Mouse (Mus musculus): ENCODE data around the gene Kri1. TPM values are rescaled to one million over a fixed set of nuclear protein-coding genes. Genes with fewer than 3 reads are reported as not detected.
"Not testable (repeated sequence)": the region's sequence is repeated elsewhere in the genome, so short reads cannot be mapped to it uniquely, and the experiment has no call there.

The Kri1 gene
- polyA plus RNA-seq, 1 experiment from 2014 or later = 15.4 TPM

GRCm38 (mm10) chr9:21312134-21312533 is 24.4 kb upstream of the Kri1 start, which contains the start of gene Ap1m2:
Ap1m2 (minus strand) TSS chr9:21312337.
- H3K4me3 ChIP-seq = no peak within 1 kb of the TSS
- H3K27me3 ChIP-seq = peaks cover 18% of the 10 kb centered on the region
- 0 out of 2 replicates have a peak, but pooled peaks cover 3% of the 10 kb centered on the region for H3K4me1 ChIP-seq
- 10% methylated on average over 35 of the region's 35 CpGs for WGBS
- no peak within 1 kb of the TSS for H3K9ac ChIP-seq
- ATAC-seq = no peak
- 0 out of 2 replicates have a peak within 1 kb of the TSS, but pooled peaks have one; percentile 1 for H3K4me2 ChIP-seq
- no peaks in the 10 kb centered on the region for H3K36me3 ChIP-seq (ENCODE audit: poor library complexity, severe bottlenecking)
- H3K27ac ChIP-seq = no peak within 1 kb of the TSS
- no peaks in the 10 kb centered on the region for H3K9me3 ChIP-seq (replicated peaks)

- H3K4me2 ChIP-seq = no peak overlapping the region
- H3K9me3 ChIP-seq (replicated peaks) = no peaks in the 10 kb centered on the region
- no peak for ATAC-seq
- H3K27ac ChIP-seq = no peak overlapping the region
- 0 out of 2 replicates have a peak, but pooled peaks cover 3% of the 10 kb centered on the region for H3K4me1 ChIP-seq
- H3K4me3 ChIP-seq = no peak overlapping the region
- H3K27me3 ChIP-seq = peaks cover 18% of the 10 kb centered on the region
- H3K9ac ChIP-seq = no peak overlapping the region
- H3K36me3 ChIP-seq (ENCODE audit: poor library complexity, severe bottlenecking) = no peaks in the 10 kb centered on the region
- WGBS = 21% methylated on average over 7 of the region's 7 CpGs
Observed at GRCm38 (mm10) chr9:21311695-21312094, 23.9 kb upstream of the Kri1 start.

- H3K4me1 ChIP-seq = 0 out of 2 replicates have a peak, but pooled peaks cover 3% of the 10 kb centered on the region
- no peaks in the 10 kb centered on the region for H3K9me3 ChIP-seq (replicated peaks)
- ATAC-seq = no peak
- no peak overlapping the region for H3K4me3 ChIP-seq
- H3K27me3 ChIP-seq = peaks cover 18% of the 10 kb centered on the region
- H3K36me3 ChIP-seq (ENCODE audit: poor library complexity, severe bottlenecking) = no peaks in the 10 kb centered on the region
- 79% methylated on average over 15 of the region's 15 CpGs for WGBS
- H3K27ac ChIP-seq = no peak overlapping the region
- no peak overlapping the region for H3K4me2 ChIP-seq
- no peak overlapping the region for H3K9ac ChIP-seq
Observed at GRCm38 (mm10) chr9:21309150-21309741, 21.5 kb upstream of the Kri1 start.

GRCm38 (mm10) chr9:21305065-21305464 is 17.3 kb upstream of the Kri1 start:
- H3K27ac ChIP-seq = no peak overlapping the region
- no peak overlapping the region for H3K4me2 ChIP-seq
- no peak overlapping the region for H3K9ac ChIP-seq
- no peak for ATAC-seq
- H3K4me1 ChIP-seq = no peaks in the 10 kb centered on the region
- no peaks in the 10 kb centered on the region for H3K9me3 ChIP-seq (replicated peaks)
- 87% methylated on average over 7 of the region's 7 CpGs for WGBS
- no peaks in the 10 kb centered on the region for H3K36me3 ChIP-seq (ENCODE audit: poor library complexity, severe bottlenecking)
- no peaks in the 10 kb centered on the region for H3K27me3 ChIP-seq
- no peak overlapping the region for H3K4me3 ChIP-seq

- Histone ChIP-seq H3K4me2 (no peak overlapping the region), H3K27ac (no peak overlapping the region), H3K27me3 (no peaks in the 10 kb centered on the region), H3K36me3 (ENCODE audit: poor library complexity, severe bottlenecking) (no peaks in the 10 kb centered on the region), H3K9ac (no peak overlapping the region), H3K4me1 (no peaks in the 10 kb centered on the region), H3K9me3 (replicated peaks) (0 out of 2 replicates have a peak, but pooled peaks cover 4% of the 10 kb centered on the region), H3K4me3 (no peak overlapping the region)
- ATAC-seq = no peak
- 85% methylated on average over 10 of the region's 10 CpGs for WGBS
Observed at GRCm38 (mm10) chr9:21299014-21299413, 11.2 kb upstream of the Kri1 start.

GRCm38 (mm10) chr9:21292271-21292670 is 4.5 kb upstream of the Kri1 start:
- Histone ChIP-seq H3K27ac (peak overlapping the region; percentile 83; the same call in 1 of the 2 replicates), H3K4me1 (peaks cover 26% of the 10 kb centered on the region), H3K36me3 (ENCODE audit: poor library complexity, severe bottlenecking) (peaks cover 4% of the 10 kb centered on the region; the same call in 1 of the 2 replicates), H3K4me3 (no peak overlapping the region), H3K9ac (no peak overlapping the region), H3K4me2 (no peak overlapping the region), H3K9me3 (replicated peaks) (no peaks in the 10 kb centered on the region), H3K27me3 (no peaks in the 10 kb centered on the region)
- no peak for ATAC-seq
- WGBS = 88% methylated on average over 3 of the region's 3 CpGs

- H3K4me2 ChIP-seq = peak overlapping the region; percentile 87
- H3K27ac ChIP-seq = peak overlapping the region; percentile 83
- not testable (repeated sequence) for H3K36me3 ChIP-seq (ENCODE audit: poor library complexity, severe bottlenecking); ATAC-seq; H3K9me3 ChIP-seq (replicated peaks); H3K27me3 ChIP-seq
- H3K4me3 ChIP-seq = peak overlapping the region; percentile 85
- 0 out of 2 replicates have a peak overlapping the region, but pooled peaks have one; percentile 34 for H3K9ac ChIP-seq
- 20% methylated on average over 7 of the region's 7 CpGs for WGBS
- peaks cover 30% of the 10 kb centered on the region for H3K4me1 ChIP-seq
Observed at GRCm38 (mm10) chr9:21291868-21292267, 4.1 kb upstream of the Kri1 start.

- H3K36me3 ChIP-seq (ENCODE audit: poor library complexity, severe bottlenecking) = peaks cover 4% of the 10 kb centered on the region; the same call in 1 of the 2 replicates
- peak within 1 kb of the TSS; percentile 86 for H3K9ac ChIP-seq
- H3K27me3 ChIP-seq = no peaks in the 10 kb centered on the region
- peak within 1 kb of the TSS; percentile 87 for H3K4me2 ChIP-seq
- peak within 1 kb of the TSS; percentile 83 for H3K27ac ChIP-seq
- ATAC-seq = peak; percentile 96
- WGBS = under 1% methylated on average over 46 of the region's 51 CpGs
- H3K4me1 ChIP-seq = peaks cover 37% of the 10 kb centered on the region
- no peaks in the 10 kb centered on the region for H3K9me3 ChIP-seq (replicated peaks)
- H3K4me3 ChIP-seq = peak within 1 kb of the TSS; percentile 85
Observed at GRCm38 (mm10) chr9:21291022-21291787, 3.4 kb upstream of the Kri1 start, which contains the start of gene Cdkn2d. Cdkn2d (minus strand) TSS chr9:21291407.

- peaks cover 37% of the 10 kb centered on the region for H3K4me1 ChIP-seq
- peak overlapping the region; percentile 87 for H3K4me2 ChIP-seq
- H3K9ac ChIP-seq = peak overlapping the region; percentile 86
- under 1% methylated on average over 20 of the region's 20 CpGs for WGBS
- H3K27me3 ChIP-seq = no peaks in the 10 kb centered on the region
- peak overlapping the region; percentile 85 for H3K4me3 ChIP-seq
- H3K36me3 ChIP-seq (ENCODE audit: poor library complexity, severe bottlenecking) = peaks cover 4% of the 10 kb centered on the region; the same call in 1 of the 2 replicates
- ATAC-seq = no peak
- peak overlapping the region; percentile 78 for H3K27ac ChIP-seq
- H3K9me3 ChIP-seq (replicated peaks) = no peaks in the 10 kb centered on the region
Observed at GRCm38 (mm10) chr9:21290589-21290988, 2.8 kb upstream of the Kri1 start.

- Histone ChIP-seq H3K4me3 (peak overlapping the region; percentile 85), H3K4me1 (peaks cover 37% of the 10 kb centered on the region), H3K27me3 (no peaks in the 10 kb centered on the region), H3K36me3 (ENCODE audit: poor library complexity, severe bottlenecking) (peaks cover 17% of the 10 kb centered on the region), H3K9me3 (replicated peaks) (no peaks in the 10 kb centered on the region), H3K9ac (no peak overlapping the region), H3K27ac (no peak overlapping the region), H3K4me2 (peak overlapping the region; percentile 87)
- ATAC-seq = no peak
- 96% methylated on average over 2 of the region's 2 CpGs for WGBS
Observed at GRCm38 (mm10) chr9:21289337-21289671, 1.5 kb upstream of the Kri1 start.

- no peak for ATAC-seq
- Histone ChIP-seq H3K36me3 (ENCODE audit: poor library complexity, severe bottlenecking) (peaks cover 24% of the 10 kb centered on the region), H3K4me1 (peaks cover 37% of the 10 kb centered on the region), H3K9ac (peak overlapping the region; percentile 79), H3K9me3 (replicated peaks) (no peaks in the 10 kb centered on the region), H3K27ac (peak overlapping the region; percentile 83), H3K4me2 (peak overlapping the region; percentile 87), H3K4me3 (peak overlapping the region; percentile 85), H3K27me3 (no peaks in the 10 kb centered on the region)
- WGBS = 83% methylated on average over 13 of the region's 13 CpGs
Observed at GRCm38 (mm10) chr9:21288404-21289336, 901 bp upstream of the Kri1 start.

Data from forebrain, embryonic 13.5 days (tissue).